Mouse (Mus musculus): ENCODE results near the gene Sprr3.
"Not testable (repeated sequence)": the region's sequence is repeated elsewhere in the genome, so short reads cannot be mapped to it uniquely, and the experiment has no call there.

Sprr3 gene

GRCm38 (mm10) chr3:92458620-92459019 is at the start of gene Sprr3:
Gene Sprr3 (minus strand): TSS chr3:92458720.
- DNase-seq (ENCODE audit: low read depth, low spot score): no peak

GRCm38 (mm10) chr3:92508185-92508584 is 49.7 kb upstream of the Sprr3 start:
- DNase-seq (ENCODE audit: low read depth, low spot score): no peak

DNA sequence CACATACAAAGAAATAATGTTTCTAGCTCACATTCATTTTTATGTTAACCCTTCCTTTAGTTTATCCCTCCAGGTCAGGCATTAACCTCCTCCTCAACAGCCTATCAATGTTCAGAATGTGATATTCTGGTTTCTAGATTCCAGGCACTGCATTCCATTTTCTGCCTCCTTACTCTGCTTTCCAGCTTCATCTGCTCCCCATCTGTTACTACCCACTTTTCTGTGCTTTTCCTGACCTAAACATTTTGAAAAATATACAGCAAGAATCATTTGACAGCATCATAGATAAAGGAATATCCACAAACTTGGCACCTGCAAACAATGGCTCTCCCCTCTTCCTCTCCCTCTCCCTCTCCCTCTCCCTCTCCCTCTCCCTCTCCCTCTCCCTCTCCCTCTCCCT is 45.0 kb upstream of the Sprr3 start:
- DNase-seq (ENCODE audit: low read depth, low spot score): no peak

- no peak for DNase-seq (ENCODE audit: low read depth, low spot score)
These were observed 41.9 kb upstream of the Sprr3 start, which contains the start of gene Sprr4 for GRCm38 (mm10) chr3:92500393-92500792. Gene Sprr4 (minus strand): TSS chr3:92500493.

DNA sequence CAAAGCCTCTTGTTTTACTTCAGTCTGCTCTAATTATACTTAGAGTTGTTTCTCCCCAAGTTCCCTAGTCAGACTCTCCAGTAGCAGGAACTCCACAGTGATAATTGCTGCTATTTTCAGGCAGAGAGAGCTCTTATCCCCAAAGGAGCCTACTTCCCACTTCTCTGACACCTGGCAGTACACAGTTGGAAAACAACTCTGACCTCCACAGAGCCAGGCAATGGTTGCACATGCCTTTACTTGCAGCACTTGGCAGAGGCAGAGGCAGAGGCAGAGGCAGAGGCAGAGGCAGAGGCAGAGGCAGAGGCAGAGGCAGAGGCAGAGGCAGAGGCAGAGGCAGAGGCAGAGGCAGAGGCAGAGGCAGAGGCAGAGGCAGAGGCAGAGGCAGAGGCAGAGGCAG is 31.7 kb upstream of the Sprr3 start:
- DNase-seq (ENCODE audit: low read depth, low spot score): not testable (repeated sequence)

DNA sequence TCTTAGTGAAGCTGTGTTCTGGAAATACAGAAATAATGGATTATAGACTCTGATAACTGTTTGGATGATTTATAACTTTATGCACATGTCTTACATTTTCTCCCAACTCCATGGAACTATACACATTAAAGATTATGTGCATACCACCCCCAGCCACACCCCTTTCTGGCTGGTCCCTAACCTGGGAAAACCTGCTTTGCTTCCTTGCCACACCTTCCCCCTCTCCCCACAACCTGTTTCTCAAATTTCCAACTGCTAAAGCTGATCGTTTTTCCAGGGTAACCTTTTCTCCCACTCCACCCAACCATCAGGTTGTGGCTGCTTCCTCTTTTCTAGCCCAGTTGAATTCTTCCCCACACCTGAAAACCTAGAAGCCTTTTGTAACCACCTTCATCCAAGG is 27.8 kb upstream of the Sprr3 start:
- DNase-seq (ENCODE audit: low read depth, low spot score): no peak

DNA sequence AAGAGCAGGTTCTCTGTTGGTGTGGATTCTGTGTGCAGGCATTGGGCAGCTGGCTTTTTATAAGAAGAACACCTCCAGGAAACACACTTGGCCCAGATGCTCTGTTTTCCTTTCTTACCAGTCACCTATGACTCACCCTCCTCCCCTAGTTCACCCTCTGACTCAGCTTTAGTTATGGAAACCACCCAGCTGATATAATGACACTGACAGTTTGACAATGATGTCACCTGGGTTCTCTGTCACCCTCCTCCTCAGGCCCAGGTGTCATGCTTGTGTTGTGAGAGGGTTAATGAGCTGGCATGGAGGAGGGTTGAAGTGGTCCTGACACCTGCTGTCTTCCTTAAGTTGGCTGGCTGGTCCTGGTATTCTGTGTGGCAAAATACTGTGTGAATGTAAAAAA is 27.3 kb upstream of the Sprr3 start, which contains the start of gene Sprr1a:
TSS of gene Sprr1a (minus strand) at position 33 of the 400 bp plus-strand sequence.
- no peak for DNase-seq (ENCODE audit: low read depth, low spot score)

- DNase-seq (ENCODE audit: low read depth, low spot score): peak; percentile 9
These were observed 22.7 kb upstream of the Sprr3 start for GRCm38 (mm10) chr3:92481249-92481648.

DNA sequence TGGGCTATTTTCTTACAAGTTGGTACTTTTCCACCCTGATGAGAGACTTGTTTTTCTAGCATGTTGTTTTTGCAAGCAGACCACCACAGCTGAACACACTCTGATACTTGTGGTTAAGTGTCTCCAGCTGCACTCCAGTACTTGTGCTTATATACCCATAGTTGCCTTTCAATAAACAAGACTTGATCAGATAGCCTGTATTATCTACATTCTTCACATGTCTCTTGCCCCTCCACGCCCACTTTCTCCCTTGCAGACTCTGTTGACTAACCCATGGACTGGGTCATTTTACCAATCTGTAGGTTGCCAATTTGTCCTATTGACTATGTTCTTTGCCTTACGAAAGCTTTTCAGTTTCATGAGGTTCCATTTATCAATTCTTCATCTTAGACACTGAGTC is 11.6 kb upstream of the Sprr3 start:
- no peak for DNase-seq (ENCODE audit: low read depth, low spot score)

GRCm38 (mm10) chr3:92467424-92467823 is 8.9 kb upstream of the Sprr3 start:
- DNase-seq (ENCODE audit: low read depth, low spot score): no peak

- DNase-seq (ENCODE audit: low read depth, low spot score): no peak
These were observed 8.1 kb upstream of the Sprr3 start for GRCm38 (mm10) chr3:92466576-92466975.

DNA sequence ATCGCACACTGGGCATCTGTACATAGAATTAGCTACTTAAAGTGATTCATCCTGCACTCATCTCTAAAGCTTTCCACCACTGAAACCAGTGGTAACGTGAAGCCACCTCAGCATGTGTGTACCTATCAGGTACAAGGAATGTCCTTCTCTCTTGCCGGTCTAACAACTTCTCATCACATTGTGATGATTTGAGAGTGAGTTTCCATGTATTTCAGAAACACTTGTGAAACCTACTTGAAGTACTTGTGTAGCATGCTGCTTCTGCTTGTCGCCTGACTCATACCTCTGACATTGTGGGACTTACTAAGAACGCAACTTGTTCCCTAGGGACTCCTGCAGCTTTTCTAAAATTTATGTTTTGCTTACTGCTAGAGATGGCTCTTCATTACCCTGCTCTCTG is 3.4 kb downstream of the Sprr3 start:
- no peak for DNase-seq (ENCODE audit: low read depth, low spot score)

- no peak for DNase-seq (ENCODE audit: low read depth, low spot score)
These were observed 18.3 kb downstream of the Sprr3 start for GRCm38 (mm10) chr3:92440177-92440576.

GRCm38 (mm10) chr3:92438689-92439088 is 19.8 kb downstream of the Sprr3 start, which contains the start of gene Sprr1b:
Gene Sprr1b (minus strand): TSS chr3:92438789.
- no peak for DNase-seq (ENCODE audit: low read depth, low spot score)

- no peak for DNase-seq (ENCODE audit: low read depth, low spot score)
These were observed 26.2 kb downstream of the Sprr3 start, which contains the start of gene Sprr2k for GRCm38 (mm10) chr3:92432282-92432681. Gene Sprr2k (plus strand): TSS chr3:92432582.

- DNase-seq (ENCODE audit: low read depth, low spot score): no peak
These were observed 29.2 kb downstream of the Sprr3 start, which contains the start of gene Gm9774 for GRCm38 (mm10) chr3:92429323-92429722. Gene Gm9774 (minus strand): TSS chr3:92429423.

DNA sequence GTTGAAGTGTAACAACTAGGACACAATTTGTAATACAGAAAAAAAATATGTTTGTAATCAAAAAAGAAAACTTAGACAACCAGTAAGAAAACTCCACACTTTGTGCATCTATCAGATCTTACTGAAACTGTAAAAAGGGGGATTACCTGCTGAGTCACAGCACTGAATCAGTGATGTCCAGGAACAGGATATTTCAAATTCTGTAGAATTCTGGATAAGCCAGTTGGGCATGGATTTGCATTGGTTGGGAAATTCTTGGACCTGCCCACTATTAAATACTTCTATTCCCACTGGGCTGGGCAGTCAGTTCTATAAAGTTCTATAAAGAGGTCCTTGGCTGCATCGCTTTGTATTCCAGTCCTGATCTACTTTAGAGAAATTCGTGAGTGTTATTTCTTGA is 40.7 kb downstream of the Sprr3 start, which contains the start of gene Sprr2j-ps:
TSS of gene Sprr2j-ps (plus strand) at position 301 of the 400 bp plus-strand sequence.
- DNase-seq (ENCODE audit: low read depth, low spot score): no peak

GRCm38 (mm10) chr3:92407691-92408090 is 50.8 kb downstream of the Sprr3 start, which contains the start of gene Sprr2i:
Gene Sprr2i (plus strand): TSS chr3:92407991.
- DNase-seq (ENCODE audit: low read depth, low spot score): no peak

Data from WW6 (cell line).